Mouse (Mus musculus) left cerebral cortex, postnatal 4 days (tissue): ENCODE results near the gene Mrps26. TPM values are rescaled to one million over a fixed set of nuclear protein-coding genes. Genes with fewer than 3 reads are reported as not detected.
"Not testable (repeated sequence)": the region's sequence is repeated elsewhere in the genome, so short reads cannot be mapped to it uniquely, and the experiment has no call there.

Experiments
- DNase-seq: peaks from one replicate; pipeline ENCODE4 v3.0.0-alpha.2; 2022
- intact Hi-C: fragments of 180-260 bp; cut with DNase I; formaldehyde crosslinking; loops from one replicate; pipeline ENCODE4 v1.15.1; 2025
- total RNA-seq, 2 experiments: library from RNA; stranded (reverse); gene quantifications; 2 replicates each; pipeline ENCODE4 v1.2.3; 2021

The Mrps26 gene
- total RNA-seq: 10 to 100 TPM; 56.6 to 60.0 TPM

GRCm38 (mm10) chr2:130563212-130564055, at the start of gene Mrps26:
Gene Mrps26, plus strand, starts transcription at chr2:130563742.
- intact Hi-C loops: no loop called here
- peak; percentile 94 for DNase-seq

- DNase-seq: no peak
- intact Hi-C loops: no loop called here
Measured at GRCm38 (mm10) chr2:130513907-130514306, 49.6 kb upstream of the Mrps26 start.

GRCm38 (mm10) chr2:130515791-130516190, 47.8 kb upstream of the Mrps26 start:
- intact Hi-C loops: no loop called here
- DNase-seq: no peak

- intact Hi-C loops: loop anchor here (5.0 kb wide), 1 partner anchor 70 kb away; the partner anchor contains the start of gene Ptpra
- no peak for DNase-seq
Measured at GRCm38 (mm10) chr2:130521927-130522326, 41.6 kb upstream of the Mrps26 start.

GRCm38 (mm10) chr2:130525480-130525879, 38.1 kb upstream of the Mrps26 start:
- intact Hi-C loops, DNase-seq: not testable (repeated sequence)

GRCm38 (mm10) chr2:130528457-130528856, 35.1 kb upstream of the Mrps26 start:
- DNase-seq: no peak
- intact Hi-C loops: no loop called here

- intact Hi-C loops: no loop called here
- DNase-seq: no peak
Measured at GRCm38 (mm10) chr2:130529290-130529689, 34.3 kb upstream of the Mrps26 start.

- intact Hi-C loops: no loop called here
- DNase-seq: no peak
Measured at GRCm38 (mm10) chr2:130529925-130530324, 33.6 kb upstream of the Mrps26 start.

- DNase-seq: no peak
- intact Hi-C loops: no loop called here
Measured at GRCm38 (mm10) chr2:130532201-130532600, 31.3 kb upstream of the Mrps26 start.

GRCm38 (mm10) chr2:130535017-130535416, 28.5 kb upstream of the Mrps26 start:
- DNase-seq: no peak
- intact Hi-C loops: no loop called here

GRCm38 (mm10) chr2:130536890-130537289, 26.7 kb upstream of the Mrps26 start:
- DNase-seq: no peak
- intact Hi-C loops: no loop called here

GRCm38 (mm10) chr2:130538876-130539546, 24.5 kb upstream of the Mrps26 start:
- DNase-seq: no peak
- intact Hi-C loops: no loop called here

- intact Hi-C loops: no loop called here
- DNase-seq: no peak
Measured at GRCm38 (mm10) chr2:130540266-130540665, 23.3 kb upstream of the Mrps26 start.

GRCm38 (mm10) chr2:130546957-130547356, 16.6 kb upstream of the Mrps26 start:
- DNase-seq: no peak
- intact Hi-C loops: no loop called here

GRCm38 (mm10) chr2:130554841-130555240, 8.7 kb upstream of the Mrps26 start:
- intact Hi-C loops: no loop called here

GRCm38 (mm10) chr2:130556292-130556691, 7.2 kb upstream of the Mrps26 start:
- no peak for DNase-seq
- intact Hi-C loops: no loop called here

More at GRCm38 (mm10) chr2:130554841-130555240, 8.7 kb upstream of the Mrps26 start:
- no peak for DNase-seq

GRCm38 (mm10) chr2:130557462-130557861, 6.1 kb upstream of the Mrps26 start:
- DNase-seq: no peak
- intact Hi-C loops: no loop called here

- intact Hi-C loops: no loop called here
Measured at GRCm38 (mm10) chr2:130558015-130558414, 5.5 kb upstream of the Mrps26 start.

GRCm38 (mm10) chr2:130564063-130564462, 521 bp downstream of the Mrps26 start:
- peak; percentile 19 for DNase-seq

More at GRCm38 (mm10) chr2:130558015-130558414, 5.5 kb upstream of the Mrps26 start:
- no peak for DNase-seq

GRCm38 (mm10) chr2:130564983-130565382, 1.4 kb downstream of the Mrps26 start:
- intact Hi-C loops: no loop called here
- DNase-seq: no peak

More at GRCm38 (mm10) chr2:130564063-130564462, 521 bp downstream of the Mrps26 start:
- intact Hi-C loops: no loop called here

- no peak for DNase-seq
- intact Hi-C loops: no loop called here
Measured at GRCm38 (mm10) chr2:130568921-130569320, 5.4 kb downstream of the Mrps26 start.

- intact Hi-C loops: no loop called here
- no peak for DNase-seq
Measured at GRCm38 (mm10) chr2:130569926-130570325, 6.4 kb downstream of the Mrps26 start.
